Mouse (Mus musculus): ENCODE results near the gene Auh. TPM values are rescaled to one million over a fixed set of nuclear protein-coding genes. Genes with fewer than 3 reads are reported as not detected.
A peak's percentile ranks its signal among the peaks of the same experiment; 100 is the strongest.

The Auh gene
- polyA plus RNA-seq, 1 experiment from 2014 or later: 61.7 TPM

GRCm38 (mm10) chr13:52879291-52879690, 50.2 kb downstream of the Auh start:
- Histone ChIP-seq H3K27ac (ENCODE audit: low read length) (peak overlapping the region; percentile 74), H3K4me2 (ENCODE audit: low read depth, low read length) (no peak overlapping the region), H3K9ac (ENCODE audit: low read length) (peak overlapping the region; percentile 60; the same call in 1 of the 2 replicates), H3K4me1 (ENCODE audit: control insufficient read depth, insufficient read depth, low read length) (peaks cover 33% of the 10 kb centered on the region), H3K9me3 (replicated peaks; ENCODE audit: control insufficient read depth, low read length) (no peaks in the 10 kb centered on the region), H3K27me3 (ENCODE audit: control insufficient read depth, insufficient read depth, low read length) (no peaks in the 10 kb centered on the region), H3K36me3 (ENCODE audit: control insufficient read depth, insufficient read depth) (no peaks in the 10 kb centered on the region), H3K4me3 (ENCODE audit: low read length) (no peak overlapping the region)
- 0 out of 2 replicates have a peak, but pooled peaks have one; percentile 9 for ATAC-seq (replicated peaks; ENCODE audit: extremely low read depth, insufficient read depth, low FRiP score)
- WGBS: 75% methylated on average over 9 of the region's 9 CpGs

- H3K4me2 ChIP-seq (ENCODE audit: low read depth, low read length): no peak overlapping the region
- H3K27me3 ChIP-seq (ENCODE audit: control insufficient read depth, insufficient read depth, low read length): no peaks in the 10 kb centered on the region
- WGBS: 84% methylated on average over 7 of the region's 7 CpGs
- no peaks in the 10 kb centered on the region for H3K36me3 ChIP-seq (ENCODE audit: control insufficient read depth, insufficient read depth)
- peak overlapping the region; percentile 60; the same call in 1 of the 2 replicates for H3K9ac ChIP-seq (ENCODE audit: low read length)
- no peaks in the 10 kb centered on the region for H3K9me3 ChIP-seq (replicated peaks; ENCODE audit: control insufficient read depth, low read length)
- H3K27ac ChIP-seq (ENCODE audit: low read length): no peak overlapping the region
- no peak overlapping the region for H3K4me3 ChIP-seq (ENCODE audit: low read length)
- peaks cover 33% of the 10 kb centered on the region for H3K4me1 ChIP-seq (ENCODE audit: control insufficient read depth, insufficient read depth, low read length)
- ATAC-seq (replicated peaks; ENCODE audit: extremely low read depth, insufficient read depth, low FRiP score): no peak
Observed at GRCm38 (mm10) chr13:52878823-52879222, 50.7 kb downstream of the Auh start.

DNA sequence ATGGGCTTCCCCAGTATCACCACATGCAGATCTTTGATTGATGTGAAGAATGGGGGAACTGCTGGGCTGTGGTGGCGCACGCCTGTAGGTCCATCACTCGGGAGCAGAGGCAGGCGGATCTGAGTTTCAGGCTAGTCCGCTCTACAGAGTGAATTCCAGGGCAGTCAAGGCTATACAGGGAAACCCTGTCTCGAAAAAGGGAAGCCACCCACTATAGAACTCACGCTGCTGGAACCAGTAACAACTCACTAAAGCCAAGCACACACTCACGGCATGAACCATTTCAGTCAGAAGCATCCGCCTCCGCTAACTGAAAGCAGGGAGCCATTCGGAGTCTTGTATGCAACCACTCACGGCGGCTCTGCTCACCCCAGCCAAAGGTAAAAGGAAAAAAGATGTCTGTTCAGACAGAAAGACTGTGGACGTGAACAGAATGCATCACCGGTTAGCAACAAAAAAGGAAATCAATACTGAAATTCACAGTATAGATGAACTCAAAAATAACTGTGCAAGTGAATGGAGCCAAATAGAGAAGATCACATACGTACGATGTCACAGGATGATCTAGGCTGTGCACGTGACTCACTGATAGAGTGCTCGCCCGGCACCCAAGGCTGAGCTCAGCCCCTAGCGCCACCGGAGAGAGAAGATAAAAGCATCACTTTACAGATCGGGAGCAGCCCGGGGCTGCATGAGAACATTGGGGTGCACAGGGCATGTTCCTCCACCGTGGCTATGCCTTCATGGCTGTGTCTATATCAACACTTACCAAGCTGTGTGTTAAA, 53.7 kb downstream of the Auh start:
- 56% methylated on average over 25 of the region's 25 CpGs for WGBS
- Histone ChIP-seq H3K9me3 (replicated peaks; ENCODE audit: control insufficient read depth, low read length) (no peaks in the 10 kb centered on the region), H3K27ac (ENCODE audit: low read length) (no peak overlapping the region), H3K36me3 (ENCODE audit: control insufficient read depth, insufficient read depth) (no peaks in the 10 kb centered on the region), H3K4me2 (ENCODE audit: low read depth, low read length) (no peak overlapping the region), H3K4me1 (ENCODE audit: control insufficient read depth, insufficient read depth, low read length) (peaks cover 31% of the 10 kb centered on the region), H3K27me3 (ENCODE audit: control insufficient read depth, insufficient read depth, low read length) (no peaks in the 10 kb centered on the region), H3K4me3 (ENCODE audit: low read length) (no peak overlapping the region), H3K9ac (ENCODE audit: low read length) (no peak overlapping the region)
- no peak for ATAC-seq (replicated peaks; ENCODE audit: extremely low read depth, insufficient read depth, low FRiP score)

GRCm38 (mm10) chr13:52875089-52875488, 54.4 kb downstream of the Auh start:
- no peaks in the 10 kb centered on the region for H3K27me3 ChIP-seq (ENCODE audit: control insufficient read depth, insufficient read depth, low read length)
- 41% methylated on average over 6 of the region's 6 CpGs for WGBS
- no peak overlapping the region for H3K4me3 ChIP-seq (ENCODE audit: low read length)
- no peak overlapping the region for H3K27ac ChIP-seq (ENCODE audit: low read length)
- no peak overlapping the region for H3K9ac ChIP-seq (ENCODE audit: low read length)
- H3K36me3 ChIP-seq (ENCODE audit: control insufficient read depth, insufficient read depth): no peaks in the 10 kb centered on the region
- H3K4me2 ChIP-seq (ENCODE audit: low read depth, low read length): no peak overlapping the region
- H3K4me1 ChIP-seq (ENCODE audit: control insufficient read depth, insufficient read depth, low read length): peaks cover 25% of the 10 kb centered on the region
- H3K9me3 ChIP-seq (replicated peaks; ENCODE audit: control insufficient read depth, low read length): no peaks in the 10 kb centered on the region
- ATAC-seq (replicated peaks; ENCODE audit: extremely low read depth, insufficient read depth, low FRiP score): no peak

- Histone ChIP-seq H3K4me2 (ENCODE audit: low read depth, low read length) (no peak overlapping the region), H3K36me3 (ENCODE audit: control insufficient read depth, insufficient read depth) (no peaks in the 10 kb centered on the region), H3K4me3 (ENCODE audit: low read length) (no peak overlapping the region), H3K27me3 (ENCODE audit: control insufficient read depth, insufficient read depth, low read length) (no peaks in the 10 kb centered on the region), H3K9ac (ENCODE audit: low read length) (no peak overlapping the region), H3K4me1 (ENCODE audit: control insufficient read depth, insufficient read depth, low read length) (peaks cover 17% of the 10 kb centered on the region), H3K27ac (ENCODE audit: low read length) (no peak overlapping the region), H3K9me3 (replicated peaks; ENCODE audit: control insufficient read depth, low read length) (no peaks in the 10 kb centered on the region)
- no peak for ATAC-seq (replicated peaks; ENCODE audit: extremely low read depth, insufficient read depth, low FRiP score)
- 57% methylated on average over 6 of the region's 6 CpGs for WGBS
Observed at GRCm38 (mm10) chr13:52874338-52874737, 55.1 kb downstream of the Auh start.

- Histone ChIP-seq H3K9ac (ENCODE audit: low read length) (no peak overlapping the region), H3K4me1 (ENCODE audit: control insufficient read depth, insufficient read depth, low read length) (peaks cover 15% of the 10 kb centered on the region), H3K9me3 (replicated peaks; ENCODE audit: control insufficient read depth, low read length) (no peaks in the 10 kb centered on the region), H3K4me2 (ENCODE audit: low read depth, low read length) (no peak overlapping the region), H3K4me3 (ENCODE audit: low read length) (no peak overlapping the region), H3K27me3 (ENCODE audit: control insufficient read depth, insufficient read depth, low read length) (no peaks in the 10 kb centered on the region), H3K27ac (ENCODE audit: low read length) (no peak overlapping the region), H3K36me3 (ENCODE audit: control insufficient read depth, insufficient read depth) (no peaks in the 10 kb centered on the region)
- ATAC-seq (replicated peaks; ENCODE audit: extremely low read depth, insufficient read depth, low FRiP score): no peak
- WGBS: 35% methylated on average over 11 of the region's 11 CpGs
Observed at GRCm38 (mm10) chr13:52873923-52874322, 55.6 kb downstream of the Auh start.

DNA sequence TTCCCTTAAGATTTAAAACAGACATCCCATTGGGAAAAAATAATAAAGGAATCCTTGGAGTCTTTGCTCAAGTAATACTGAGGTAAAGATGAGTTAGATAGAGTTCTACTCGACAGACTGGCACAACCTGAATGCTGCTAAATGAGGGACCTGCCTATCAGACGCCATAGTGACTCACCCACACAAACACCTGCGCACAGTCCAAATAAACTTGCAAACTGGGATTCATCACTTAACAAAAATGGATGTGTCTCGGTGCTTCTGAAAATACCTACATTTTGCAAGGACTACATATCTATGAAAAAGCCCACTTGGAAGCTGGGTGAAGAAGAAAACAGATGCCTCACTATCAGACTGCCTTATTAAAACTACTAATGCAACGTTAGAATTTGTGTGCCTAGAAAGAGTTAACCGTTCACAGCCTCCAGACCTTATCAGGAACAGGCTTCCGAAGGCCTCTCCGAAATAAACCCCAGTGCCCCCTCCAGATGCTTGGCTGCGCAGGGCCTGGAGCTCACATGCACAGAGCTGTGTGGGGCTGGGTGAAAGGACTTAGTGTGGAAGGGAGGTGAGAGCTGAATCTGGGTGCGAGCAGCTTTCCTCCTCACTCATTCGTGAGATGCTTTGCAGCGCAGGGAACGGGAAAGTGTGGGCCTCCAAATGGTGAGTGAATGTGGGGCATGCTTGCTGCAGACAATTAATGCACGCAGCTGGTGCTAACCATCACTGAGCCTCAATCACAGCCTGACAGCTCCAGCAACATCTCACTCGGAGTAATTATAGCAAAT, 63.3 kb downstream of the Auh start:
- no peaks in the 10 kb centered on the region for H3K36me3 ChIP-seq (ENCODE audit: control insufficient read depth, insufficient read depth)
- H3K4me1 ChIP-seq (ENCODE audit: control insufficient read depth, insufficient read depth, low read length): peaks cover 21% of the 10 kb centered on the region
- ATAC-seq (replicated peaks; ENCODE audit: extremely low read depth, insufficient read depth, low FRiP score): peak; percentile 58; the same call in 1 of the 2 replicates
- WGBS: 25% methylated on average over 15 of the region's 15 CpGs
- H3K27me3 ChIP-seq (ENCODE audit: control insufficient read depth, insufficient read depth, low read length): no peaks in the 10 kb centered on the region
- no peak overlapping the region for H3K9ac ChIP-seq (ENCODE audit: low read length)
- no peak overlapping the region for H3K27ac ChIP-seq (ENCODE audit: low read length)
- no peaks in the 10 kb centered on the region for H3K9me3 ChIP-seq (replicated peaks; ENCODE audit: control insufficient read depth, low read length)
- H3K4me3 ChIP-seq (ENCODE audit: low read length): no peak overlapping the region
- H3K4me2 ChIP-seq (ENCODE audit: low read depth, low read length): peak overlapping the region; percentile 1; the same call in 1 of the 2 replicates

GRCm38 (mm10) chr13:52863436-52863835, 66.0 kb downstream of the Auh start:
- no peaks in the 10 kb centered on the region for H3K9me3 ChIP-seq (replicated peaks; ENCODE audit: control insufficient read depth, low read length)
- no peak overlapping the region for H3K4me2 ChIP-seq (ENCODE audit: low read depth, low read length)
- 88% methylated on average over 8 of the region's 8 CpGs for WGBS
- no peak overlapping the region for H3K27ac ChIP-seq (ENCODE audit: low read length)
- no peak overlapping the region for H3K9ac ChIP-seq (ENCODE audit: low read length)
- no peaks in the 10 kb centered on the region for H3K27me3 ChIP-seq (ENCODE audit: control insufficient read depth, insufficient read depth, low read length)
- H3K36me3 ChIP-seq (ENCODE audit: control insufficient read depth, insufficient read depth): no peaks in the 10 kb centered on the region
- H3K4me3 ChIP-seq (ENCODE audit: low read length): no peak overlapping the region
- no peak for ATAC-seq (replicated peaks; ENCODE audit: extremely low read depth, insufficient read depth, low FRiP score)
- peaks cover 30% of the 10 kb centered on the region for H3K4me1 ChIP-seq (ENCODE audit: control insufficient read depth, insufficient read depth, low read length)
